Mouse (Mus musculus): Measurements from ENCODE around the gene Prok1. TPM values are rescaled to one million over a fixed set of nuclear protein-coding genes. Genes with fewer than 3 reads are reported as not detected.

Gene Prok1
- total and polyA plus RNA-seq, 3 experiments, result 0.04 to 0.11 TPM; not detected in 1

- Histone ChIP-seq H3K4me1 (ENCODE audit: insufficient read depth, low read depth, low read length) (no peaks in the 10 kb centered on the region; the same call in 1 of the 2 replicates), H3K27me3 (ENCODE audit: insufficient read depth, low read length) (peaks cover 4% of the 10 kb centered on the region; the same call in 1 of the 2 replicates), H3K4me3 (ENCODE audit: low read depth, low read length) (no peak overlapping the region), H3K36me3 (replicated peaks) (no peaks in the 10 kb centered on the region), H3K9me3 (replicated peaks) (no peaks in the 10 kb centered on the region)
- no peak for DNase-seq (ENCODE audit: low spot score)
- TF ChIP-seq GATA2 (IDR thresholded peaks at IDR 0.05; ENCODE audit: borderline replicate concordance, low read depth, low read length) (no peak), POLR2AphosphoS5 (IDR thresholded peaks at IDR 0.05; ENCODE audit: insufficient replicate concordance, low read depth, low read length) (no peak), GATA1 (IDR thresholded peaks at IDR 0.05; ENCODE audit: borderline replicate concordance, low read length) (no peak), TAL1 (conservative IDR thresholded peaks at IDR 0.05; ENCODE audit: low read depth, low read length) (no peak), CTCF (IDR thresholded peaks at IDR 0.05; ENCODE audit: low read depth, low read length) (no peak)
- no peak for ATAC-seq (ENCODE audit: extremely low read depth, insufficient number of reproducible peaks, low FRiP score, poor library complexity, severe bottlenecking)
Measured at GRCm38 (mm10) chr3:107231202-107231601, 8.3 kb downstream of the Prok1 start.

- no peak within 1 kb of the TSS for H3K4me3 ChIP-seq (ENCODE audit: low read depth, low read length)
- H3K4me1 ChIP-seq (ENCODE audit: insufficient read depth, low read depth, low read length), result no peaks in the 10 kb centered on the region; the same call in 1 of the 2 replicates
- H3K9me3 ChIP-seq (replicated peaks), result no peaks in the 10 kb centered on the region
- H3K27me3 ChIP-seq (ENCODE audit: insufficient read depth, low read length), result peaks cover 4% of the 10 kb centered on the region; the same call in 1 of the 2 replicates
- DNase-seq (ENCODE audit: low spot score) (no peak), ATAC-seq (ENCODE audit: extremely low read depth, insufficient number of reproducible peaks, low FRiP score, poor library complexity, severe bottlenecking) (no peak)
- H3K36me3 ChIP-seq (replicated peaks), result no peaks in the 10 kb centered on the region
- TF ChIP-seq POLR2AphosphoS5 (IDR thresholded peaks at IDR 0.05; ENCODE audit: insufficient replicate concordance, low read depth, low read length) (no peak), CTCF (IDR thresholded peaks at IDR 0.05; ENCODE audit: low read depth, low read length) (no peak), GATA1 (IDR thresholded peaks at IDR 0.05; ENCODE audit: borderline replicate concordance, low read length) (no peak), GATA2 (IDR thresholded peaks at IDR 0.05; ENCODE audit: borderline replicate concordance, low read depth, low read length) (no peak), TAL1 (conservative IDR thresholded peaks at IDR 0.05; ENCODE audit: low read depth, low read length) (no peak)
Measured at GRCm38 (mm10) chr3:107230527-107230926, 9.0 kb downstream of the Prok1 start, which contains the start of gene A630076J17Rik. Gene A630076J17Rik, plus strand, starts transcription at chr3:107230614.

GRCm38 (mm10) chr3:107229822-107230221 is 9.7 kb downstream of the Prok1 start:
- DNase-seq (ENCODE audit: low spot score), result no peak
- TF ChIP-seq POLR2AphosphoS5 (IDR thresholded peaks at IDR 0.05; ENCODE audit: insufficient replicate concordance, low read depth, low read length) (no peak), TAL1 (conservative IDR thresholded peaks at IDR 0.05; ENCODE audit: low read depth, low read length) (no peak)
- Histone ChIP-seq H3K36me3 (replicated peaks) (no peaks in the 10 kb centered on the region), H3K4me1 (ENCODE audit: insufficient read depth, low read depth, low read length) (no peaks in the 10 kb centered on the region; the same call in 1 of the 2 replicates), H3K4me3 (ENCODE audit: low read depth, low read length) (no peak overlapping the region), H3K27me3 (ENCODE audit: insufficient read depth, low read length) (no peaks in the 10 kb centered on the region), H3K9me3 (replicated peaks) (no peaks in the 10 kb centered on the region)
- ATAC-seq (ENCODE audit: extremely low read depth, insufficient number of reproducible peaks, low FRiP score, poor library complexity, severe bottlenecking), result no peak

GRCm38 (mm10) chr3:107229221-107229620 is 10.3 kb downstream of the Prok1 start:
- Histone ChIP-seq H3K4me1 (ENCODE audit: insufficient read depth, low read depth, low read length) (no peaks in the 10 kb centered on the region; the same call in 1 of the 2 replicates), H3K9me3 (replicated peaks) (peaks cover 3% of the 10 kb centered on the region), H3K27me3 (ENCODE audit: insufficient read depth, low read length) (no peaks in the 10 kb centered on the region), H3K36me3 (replicated peaks) (no peaks in the 10 kb centered on the region), H3K4me3 (ENCODE audit: low read depth, low read length) (no peak overlapping the region)
- DNase-seq (ENCODE audit: low spot score) (no peak), ATAC-seq (ENCODE audit: extremely low read depth, insufficient number of reproducible peaks, low FRiP score, poor library complexity, severe bottlenecking) (no peak)
- no peak for TF ChIP-seq POLR2AphosphoS5 (IDR thresholded peaks at IDR 0.05; ENCODE audit: insufficient replicate concordance, low read depth, low read length)
- TF ChIP-seq GATA1 (IDR thresholded peaks at IDR 0.05; ENCODE audit: borderline replicate concordance, low read length), result no peak
- TF ChIP-seq CTCF (IDR thresholded peaks at IDR 0.05; ENCODE audit: low read depth, low read length), result no peak
- no peak for TF ChIP-seq GATA2 (IDR thresholded peaks at IDR 0.05; ENCODE audit: borderline replicate concordance, low read depth, low read length)
- TF ChIP-seq TAL1 (conservative IDR thresholded peaks at IDR 0.05; ENCODE audit: low read depth, low read length), result no peak

- peaks cover 11% of the 10 kb centered on the region for H3K27me3 ChIP-seq (ENCODE audit: insufficient read depth, low read length)
- TF ChIP-seq GATA2 (IDR thresholded peaks at IDR 0.05; ENCODE audit: borderline replicate concordance, low read depth, low read length), result no peak
- TF ChIP-seq POLR2AphosphoS5 (IDR thresholded peaks at IDR 0.05; ENCODE audit: insufficient replicate concordance, low read depth, low read length), result no peak
- TF ChIP-seq TAL1 (conservative IDR thresholded peaks at IDR 0.05; ENCODE audit: low read depth, low read length), result no peak
- no peak for TF ChIP-seq GATA1 (IDR thresholded peaks at IDR 0.05; ENCODE audit: borderline replicate concordance, low read length)
- TF ChIP-seq CTCF (IDR thresholded peaks at IDR 0.05; ENCODE audit: low read depth, low read length), result no peak
- no peak for DNase-seq (ENCODE audit: low spot score)
- no peaks in the 10 kb centered on the region for H3K4me1 ChIP-seq (ENCODE audit: insufficient read depth, low read depth, low read length)
- no peaks in the 10 kb centered on the region for H3K36me3 ChIP-seq (replicated peaks)
- no peak for ATAC-seq (ENCODE audit: extremely low read depth, insufficient number of reproducible peaks, low FRiP score, poor library complexity, severe bottlenecking)
- no peak overlapping the region for H3K4me3 ChIP-seq (ENCODE audit: low read depth, low read length)
- H3K9me3 ChIP-seq (replicated peaks), result peaks cover 4% of the 10 kb centered on the region
Measured at GRCm38 (mm10) chr3:107225820-107226219, 13.7 kb downstream of the Prok1 start.

GRCm38 (mm10) chr3:107223230-107223629 is 16.3 kb downstream of the Prok1 start:
- DNase-seq (ENCODE audit: low spot score) (no peak), ATAC-seq (ENCODE audit: extremely low read depth, insufficient number of reproducible peaks, low FRiP score, poor library complexity, severe bottlenecking) (no peak)
- Histone ChIP-seq H3K27me3 (ENCODE audit: insufficient read depth, low read length) (peaks cover 20% of the 10 kb centered on the region), H3K9me3 (replicated peaks) (peaks cover 4% of the 10 kb centered on the region), H3K4me3 (ENCODE audit: low read depth, low read length) (no peak overlapping the region), H3K4me1 (ENCODE audit: insufficient read depth, low read depth, low read length) (no peaks in the 10 kb centered on the region), H3K36me3 (replicated peaks) (no peaks in the 10 kb centered on the region)
- TF ChIP-seq TAL1 (conservative IDR thresholded peaks at IDR 0.05; ENCODE audit: low read depth, low read length), result no peak
- no peak for TF ChIP-seq POLR2AphosphoS5 (IDR thresholded peaks at IDR 0.05; ENCODE audit: insufficient replicate concordance, low read depth, low read length)
- no peak for TF ChIP-seq GATA2 (IDR thresholded peaks at IDR 0.05; ENCODE audit: borderline replicate concordance, low read depth, low read length)
- TF ChIP-seq GATA1 (IDR thresholded peaks at IDR 0.05; ENCODE audit: borderline replicate concordance, low read length), result no peak
- TF ChIP-seq CTCF (IDR thresholded peaks at IDR 0.05; ENCODE audit: low read depth, low read length), result no peak

Measured in G1E (cell line).